Mouse (Mus musculus): ENCODE measurements around the gene Ndp. TPM values are rescaled to one million over a fixed set of nuclear protein-coding genes. Genes with fewer than 3 reads are reported as not detected.

The Ndp gene
- polyA plus RNA-seq, 1 experiment from 2014 or later = 3.4 TPM

DNA sequence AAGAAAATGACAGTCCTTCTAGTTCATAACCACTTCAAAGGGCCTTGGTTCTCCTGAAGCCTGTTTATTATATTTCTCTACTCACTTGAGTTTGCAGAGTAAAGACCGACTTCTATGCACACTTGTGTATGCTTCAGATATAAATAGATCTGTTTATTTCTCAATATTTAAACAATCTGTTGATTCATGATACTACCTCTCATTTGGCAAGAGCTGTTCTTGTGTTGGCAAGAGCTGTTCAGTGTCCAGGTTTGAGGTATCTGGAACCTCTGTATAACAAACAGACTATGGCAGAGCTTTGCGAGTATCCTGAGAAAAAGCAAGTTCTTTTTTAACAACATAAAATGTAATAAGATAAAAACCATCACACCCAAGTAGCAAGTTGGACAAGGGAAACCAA is 65.5 kb downstream of the Ndp start:
- H3K4me2 ChIP-seq = no peak overlapping the region
- no peak overlapping the region for H3K9ac ChIP-seq
- no peak overlapping the region for H3K4me3 ChIP-seq
- no peaks in the 10 kb centered on the region for H3K9me3 ChIP-seq
- no peak for ATAC-seq (ENCODE audit: insufficient number of reproducible peaks, low FRiP score, low TSS enrichment, low read depth)
- no peak overlapping the region for H3K27ac ChIP-seq
- no peaks in the 10 kb centered on the region for H3K36me3 ChIP-seq
- no peaks in the 10 kb centered on the region for H3K27me3 ChIP-seq
- H3K4me1 ChIP-seq = no peaks in the 10 kb centered on the region
- WGBS = 80% methylated on average over 2 of the region's 2 CpGs

DNA sequence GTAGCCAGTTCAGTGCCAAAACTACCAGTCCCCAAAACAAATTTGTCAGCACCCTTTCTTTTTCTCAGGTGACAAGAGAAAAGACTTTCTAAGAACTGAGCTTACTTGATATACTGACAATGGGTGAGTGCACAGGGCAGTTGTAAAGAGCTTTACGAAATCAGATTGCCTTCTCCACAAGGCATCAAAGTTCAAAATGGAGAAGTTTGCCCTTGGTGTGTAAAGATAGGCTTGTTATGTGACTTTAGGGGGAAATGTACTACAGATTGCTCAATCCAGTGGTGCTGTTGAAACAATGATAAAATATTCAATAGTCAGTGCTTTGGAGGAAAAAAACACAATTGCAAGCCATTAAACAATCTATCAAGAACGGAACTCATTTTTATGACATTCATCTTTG is 70.1 kb downstream of the Ndp start:
- no peak overlapping the region for H3K27ac ChIP-seq
- no peaks in the 10 kb centered on the region for H3K36me3 ChIP-seq
- WGBS = 69% methylated on average over 2 of the region's 2 CpGs
- no peaks in the 10 kb centered on the region for H3K9me3 ChIP-seq
- no peak for ATAC-seq (ENCODE audit: insufficient number of reproducible peaks, low FRiP score, low TSS enrichment, low read depth)
- no peak overlapping the region for H3K9ac ChIP-seq
- H3K4me2 ChIP-seq = no peak overlapping the region
- H3K4me1 ChIP-seq = no peaks in the 10 kb centered on the region
- H3K27me3 ChIP-seq = no peaks in the 10 kb centered on the region
- no peak overlapping the region for H3K4me3 ChIP-seq

DNA sequence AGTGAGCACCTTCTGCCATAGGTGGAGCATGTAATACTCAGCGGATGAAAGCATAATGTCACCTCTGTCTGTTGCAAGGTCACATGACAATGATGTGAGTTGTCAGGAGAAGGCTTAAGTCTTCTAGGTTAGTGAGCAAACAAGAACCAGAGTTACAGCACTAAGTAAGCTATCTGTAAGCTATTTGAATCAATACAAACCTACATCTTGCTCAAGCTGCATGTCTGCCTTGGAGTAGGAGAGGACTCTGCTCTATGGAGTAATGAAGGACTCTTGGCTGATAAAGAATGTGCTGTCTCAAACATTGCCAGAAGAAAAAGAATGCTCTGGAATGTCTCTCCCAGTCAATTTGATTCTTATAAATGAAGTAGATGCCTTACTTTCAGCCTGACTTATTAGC is 74.3 kb downstream of the Ndp start:
- 85% methylated on average over 1 of the region's 1 CpGs for WGBS
- Histone ChIP-seq H3K27ac (no peak overlapping the region), H3K9me3 (no peaks in the 10 kb centered on the region), H3K27me3 (no peaks in the 10 kb centered on the region), H3K4me2 (no peak overlapping the region), H3K4me3 (no peak overlapping the region), H3K9ac (no peak overlapping the region), H3K36me3 (no peaks in the 10 kb centered on the region), H3K4me1 (no peaks in the 10 kb centered on the region)
- no peak for ATAC-seq (ENCODE audit: insufficient number of reproducible peaks, low FRiP score, low TSS enrichment, low read depth)

DNA sequence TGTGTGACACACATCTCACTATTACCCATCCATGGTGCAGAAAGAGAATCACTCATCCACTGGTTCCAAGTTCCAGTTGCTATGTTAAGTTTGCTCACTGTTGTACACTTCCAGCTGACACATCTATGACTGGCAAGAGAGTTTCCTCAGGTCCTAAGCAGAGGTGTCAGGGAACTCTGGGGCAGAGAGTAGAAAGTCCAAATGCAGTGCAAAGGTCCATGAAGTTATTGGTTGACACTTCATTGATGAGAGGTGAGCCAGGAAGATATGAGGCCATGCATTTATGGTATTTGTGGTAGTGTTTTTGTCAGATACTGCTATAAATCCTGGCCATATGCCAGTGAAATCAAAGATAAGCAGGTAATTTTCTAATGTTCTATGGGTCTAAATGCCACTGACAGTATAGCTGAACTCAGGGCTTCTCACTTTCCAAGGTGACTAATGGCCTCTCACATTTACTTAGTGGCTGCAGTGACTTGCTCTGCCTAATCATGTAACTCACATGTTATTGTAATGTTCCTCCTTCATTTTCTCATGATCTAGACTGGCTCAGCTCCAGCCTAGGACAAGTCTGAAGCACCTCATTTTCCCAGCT is 75.0 kb downstream of the Ndp start:
- no peaks in the 10 kb centered on the region for H3K9me3 ChIP-seq
- no peak overlapping the region for H3K4me2 ChIP-seq
- no peak overlapping the region for H3K27ac ChIP-seq
- ATAC-seq (ENCODE audit: insufficient number of reproducible peaks, low FRiP score, low TSS enrichment, low read depth) = no peak
- H3K36me3 ChIP-seq = no peaks in the 10 kb centered on the region
- H3K4me1 ChIP-seq = no peaks in the 10 kb centered on the region
- no peaks in the 10 kb centered on the region for H3K27me3 ChIP-seq
- no peak overlapping the region for H3K4me3 ChIP-seq
- no peak overlapping the region for H3K9ac ChIP-seq

Other genes starting within 250 kb of the Ndp start
- 16.4 and 16.8 TPM in 2 replicates for gene Maob, start 94.4 kb downstream of the Ndp start, polyA plus RNA-seq (2015; fragmentation: Nextera tagmentation; extraction: Ambion mirVana)